Mouse (Mus musculus): ENCODE results near the gene Nrxn3.

DNA sequence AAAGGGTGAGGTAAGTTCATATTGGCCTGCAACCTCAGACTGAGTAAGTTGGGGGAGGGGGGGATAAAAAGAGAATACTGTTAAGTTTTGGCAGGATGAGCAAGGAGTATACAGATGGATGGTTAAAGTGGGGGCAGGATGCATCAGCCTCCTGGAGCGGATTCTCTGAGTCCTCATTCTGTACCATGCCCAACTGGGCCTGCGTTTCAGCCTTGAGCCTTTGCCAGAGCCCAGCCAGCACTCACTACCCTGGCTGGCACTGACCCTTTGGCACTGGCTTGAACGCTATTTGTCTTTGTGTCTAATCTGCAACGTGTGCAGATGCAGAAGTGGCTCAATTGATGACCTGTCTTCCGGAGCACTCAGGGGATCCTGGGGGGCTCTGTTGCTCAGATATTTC lies 24.1 kb downstream of the Nrxn3 start:
- TF ChIP-seq EP300 (IDR thresholded peaks at IDR 0.05; ENCODE audit: low read depth) (no peak), CTCF (IDR thresholded peaks at IDR 0.05; ENCODE audit: low read depth) (no peak)

All from liver, postnatal 0 days (tissue).